Mouse (Mus musculus) midbrain, embryonic 16.5 days (tissue): Measurements from ENCODE around the gene Sema3e. TPM values are rescaled to one million over a fixed set of nuclear protein-coding genes. Genes with fewer than 3 reads are reported as not detected.

ENCODE experiments used
- ATAC-seq: fragments of 200-750 bp; cut with Nextera tagmentation; 2 replicates; pipeline ENCODE4 v1.8.0; 2017; ENCODE audit warnings: moderate TSS enrichment
- H3K27ac ChIP-seq: fragments of 300-500 bp; sonication (generic); 2 replicates; pipeline ENCODE4 v1.5.1; 2014; ENCODE audit warnings: mild to moderate bottlenecking, low read length, mixed read lengths
- H3K27me3 ChIP-seq: fragments of 300-500 bp; sonication (generic); 2 replicates; pipeline ENCODE4 v1.6.1; 2014; ENCODE audit warnings: low read depth, low read length, mixed read lengths; ENCODE audit not compliant: control insufficient read depth, insufficient read depth
- H3K36me3 ChIP-seq: fragments of 300-500 bp; sonication (generic); 2 replicates; pipeline ENCODE4 v1.6.1; 2014; ENCODE audit warnings: mild to moderate bottlenecking, low read length, moderate library complexity, mixed read lengths; ENCODE audit not compliant: control insufficient read depth, insufficient read depth
- H3K4me1 ChIP-seq: fragments of 300-500 bp; sonication (generic); 2 replicates; pipeline ENCODE4 v1.6.1; 2014; ENCODE audit warnings: mild to moderate bottlenecking, low read length, mixed read lengths; ENCODE audit not compliant: control insufficient read depth, insufficient read depth
- H3K4me2 ChIP-seq: fragments of 300-500 bp; sonication (generic); 2 replicates; pipeline ENCODE4 v1.6.1; 2014; ENCODE audit warnings: mild to moderate bottlenecking, low read length, mixed read lengths
- H3K4me3 ChIP-seq: fragments of 300-500 bp; sonication (generic); 2 replicates; pipeline ENCODE4 v1.5.1; 2014; ENCODE audit warnings: low read depth, mild to moderate bottlenecking, low read length, moderate library complexity, mixed read lengths
- H3K9ac ChIP-seq: fragments of 300-500 bp; sonication (generic); 2 replicates; pipeline ENCODE4 v1.6.1; 2014; ENCODE audit warnings: low read depth, low read length, mixed read lengths
- H3K9me3 ChIP-seq: fragments of 300-500 bp; sonication (generic); replicated peaks from 2 replicates; pipeline ENCODE4 v1.6.1; 2014; ENCODE audit warnings: mild to moderate bottlenecking, low read length, mixed read lengths; ENCODE audit not compliant: control insufficient read depth, poor library complexity, severe bottlenecking
- WGBS: fragments of 180-500 bp; shearing (Covaris S2); extraction: QIAGEN DNeasy Blood & Tissue Kit; methylation state at CpG from one replicate; pipeline ENCODE4 v1.1.7; 2014; 5-methylcytosine and 5-hydroxymethylcytosine counted together
- polyA plus RNA-seq: library from polyadenylated mRNA; unstranded; fragments of >200 nt; fragmentation: Nextera tagmentation; extraction: Ambion mirVana; gene quantifications from 2 replicates; pipeline ENCODE4 v1.2.1, GENCODE M21; 2015

The Sema3e gene
- polyA plus RNA-seq, 1 experiment from 2014 or later = 3.4 TPM

DNA sequence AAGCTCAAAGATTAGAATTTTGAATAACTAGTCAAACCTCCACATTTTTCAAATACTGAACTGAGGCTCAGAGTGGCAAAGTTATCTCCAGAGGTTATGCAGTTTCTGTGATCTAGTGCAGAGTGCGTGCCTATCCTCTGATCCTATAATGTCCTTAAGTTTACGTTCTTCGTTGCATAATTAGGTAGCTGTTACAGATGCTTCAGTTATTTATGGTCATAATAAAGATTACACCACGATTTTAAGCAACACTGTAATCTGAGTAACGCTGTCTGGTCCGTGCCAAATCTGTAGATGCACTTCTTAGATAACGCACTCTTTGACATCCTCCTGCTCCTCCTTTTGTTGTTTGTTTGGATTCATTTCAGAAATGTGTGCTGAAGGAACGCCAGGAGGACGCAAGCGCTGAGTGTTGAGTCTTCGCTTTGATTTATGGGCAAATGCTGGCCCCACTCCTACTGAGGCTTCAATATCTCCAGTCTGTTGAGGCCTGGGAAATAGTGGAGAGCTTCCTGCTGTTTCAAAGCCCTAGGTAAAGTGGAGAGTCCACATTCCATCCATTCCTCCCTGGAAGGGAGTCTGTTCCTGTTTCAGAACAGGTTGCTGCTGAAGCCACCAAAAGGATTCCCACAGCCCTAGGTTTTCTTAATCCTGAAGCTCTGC lies 32.2 kb upstream of the Sema3e start:
- no peaks in the 10 kb centered on the region for H3K27me3 ChIP-seq
- no peaks in the 10 kb centered on the region for H3K36me3 ChIP-seq
- WGBS = 77% methylated on average over 11 of the region's 11 CpGs
- H3K4me2 ChIP-seq = no peak overlapping the region
- H3K4me3 ChIP-seq = no peak overlapping the region
- H3K27ac ChIP-seq = no peak overlapping the region
- peaks cover 4% of the 10 kb centered on the region for H3K9me3 ChIP-seq
- no peak for ATAC-seq
- H3K9ac ChIP-seq = no peak overlapping the region
- H3K4me1 ChIP-seq = no peaks in the 10 kb centered on the region

- no peak overlapping the region for H3K4me3 ChIP-seq
- peaks cover 4% of the 10 kb centered on the region; the same call in 1 of the 2 replicates for H3K4me1 ChIP-seq
- no peak overlapping the region for H3K4me2 ChIP-seq
- no peak overlapping the region for H3K27ac ChIP-seq
- WGBS = 90% methylated on average over 7 of the region's 7 CpGs
- no peaks in the 10 kb centered on the region for H3K27me3 ChIP-seq
- no peaks in the 10 kb centered on the region for H3K9me3 ChIP-seq
- H3K9ac ChIP-seq = no peak overlapping the region
- no peaks in the 10 kb centered on the region for H3K36me3 ChIP-seq
- ATAC-seq = no peak
These were observed 3.3 kb downstream of the Sema3e start for GRCm38 (mm10) chr5:14028341-14028740.

DNA sequence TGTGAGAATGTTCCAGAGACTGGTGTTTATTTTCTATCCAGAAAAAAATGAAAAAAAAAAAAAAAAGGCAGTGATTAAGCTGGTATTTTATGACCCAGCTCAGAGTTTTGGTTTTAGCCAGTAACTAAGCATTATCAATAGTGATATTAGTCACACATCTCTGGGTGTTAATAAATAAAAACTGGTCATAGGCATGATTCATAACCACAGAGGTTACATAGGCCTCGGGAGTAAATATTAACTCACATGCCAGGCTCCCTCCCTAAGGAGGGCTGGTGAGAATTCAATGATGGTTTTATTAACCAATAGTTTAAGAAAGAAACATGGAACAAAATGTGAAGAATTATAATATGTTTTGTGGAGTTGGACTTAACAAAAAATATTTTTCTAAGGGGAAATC lies 5.7 kb downstream of the Sema3e start:
- WGBS = 94% methylated on average over 1 of the region's 1 CpGs
- Histone ChIP-seq H3K27me3 (no peaks in the 10 kb centered on the region), H3K36me3 (no peaks in the 10 kb centered on the region), H3K9ac (no peak overlapping the region), H3K4me3 (no peak overlapping the region), H3K9me3 (no peaks in the 10 kb centered on the region), H3K27ac (no peak overlapping the region), H3K4me2 (no peak overlapping the region), H3K4me1 (peaks cover 2% of the 10 kb centered on the region; the same call in 1 of the 2 replicates)
- ATAC-seq = no peak

GRCm38 (mm10) chr5:14032056-14032455 lies 7.0 kb downstream of the Sema3e start:
- no peak overlapping the region for H3K27ac ChIP-seq
- H3K27me3 ChIP-seq = no peaks in the 10 kb centered on the region
- no peak for ATAC-seq
- H3K4me3 ChIP-seq = no peak overlapping the region
- no peaks in the 10 kb centered on the region for H3K36me3 ChIP-seq
- no peak overlapping the region for H3K9ac ChIP-seq
- no peaks in the 10 kb centered on the region for H3K9me3 ChIP-seq
- H3K4me2 ChIP-seq = no peak overlapping the region
- WGBS = 22% methylated on average over 4 of the region's 4 CpGs
- no peaks in the 10 kb centered on the region for H3K4me1 ChIP-seq

- Histone ChIP-seq H3K9ac (no peak overlapping the region), H3K27ac (no peak overlapping the region), H3K9me3 (no peaks in the 10 kb centered on the region), H3K27me3 (no peaks in the 10 kb centered on the region), H3K36me3 (no peaks in the 10 kb centered on the region), H3K4me3 (no peak overlapping the region), H3K4me1 (no peaks in the 10 kb centered on the region), H3K4me2 (no peak overlapping the region)
- ATAC-seq = no peak; the same call in 1 of the 2 replicates
- WGBS = 41% methylated on average over 3 of the region's 3 CpGs
These were observed 8.2 kb downstream of the Sema3e start for GRCm38 (mm10) chr5:14033302-14033701.

- no peaks in the 10 kb centered on the region for H3K9me3 ChIP-seq
- H3K4me1 ChIP-seq = peaks cover 3% of the 10 kb centered on the region; the same call in 1 of the 2 replicates
- H3K36me3 ChIP-seq = no peaks in the 10 kb centered on the region
- peak overlapping the region; percentile 48 for H3K4me2 ChIP-seq
- no peaks in the 10 kb centered on the region for H3K27me3 ChIP-seq
- ATAC-seq = peak; percentile 71
- H3K4me3 ChIP-seq = peak overlapping the region; percentile 17
- 7% methylated on average over 9 of the region's 9 CpGs for WGBS
- no peak overlapping the region for H3K27ac ChIP-seq
- H3K9ac ChIP-seq = peak overlapping the region; percentile 27
These were observed 13.9 kb downstream of the Sema3e start for GRCm38 (mm10) chr5:14038813-14039496.

DNA sequence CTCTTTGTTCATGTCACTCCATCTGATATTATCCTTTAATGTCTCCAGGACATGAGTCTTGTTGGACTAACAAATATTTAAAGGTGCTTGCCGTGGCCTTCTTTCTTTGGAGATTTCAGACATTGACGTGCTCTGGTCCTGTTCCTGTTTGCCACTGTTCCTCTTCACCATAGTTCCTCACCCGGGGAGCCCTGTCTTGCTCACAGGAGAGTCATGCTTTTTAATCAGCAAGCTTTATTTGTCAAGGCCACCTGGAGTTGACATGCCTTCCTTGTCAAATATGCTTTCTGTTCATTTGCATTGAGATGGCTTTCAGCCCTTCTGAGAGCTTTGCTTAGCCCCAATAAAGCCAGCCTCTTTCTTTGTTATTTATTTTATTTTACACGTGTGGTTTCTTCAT lies 15.1 kb downstream of the Sema3e start:
- no peaks in the 10 kb centered on the region for H3K36me3 ChIP-seq
- no peak overlapping the region for H3K27ac ChIP-seq
- ATAC-seq = no peak
- peaks cover 3% of the 10 kb centered on the region; the same call in 1 of the 2 replicates for H3K4me1 ChIP-seq
- 15% methylated on average over 4 of the region's 4 CpGs for WGBS
- no peak overlapping the region for H3K4me2 ChIP-seq
- H3K27me3 ChIP-seq = no peaks in the 10 kb centered on the region
- H3K9me3 ChIP-seq = no peaks in the 10 kb centered on the region
- H3K4me3 ChIP-seq = no peak overlapping the region
- no peak overlapping the region for H3K9ac ChIP-seq

GRCm38 (mm10) chr5:14043116-14043515 lies 18.0 kb downstream of the Sema3e start:
- Histone ChIP-seq H3K9me3 (no peaks in the 10 kb centered on the region), H3K36me3 (no peaks in the 10 kb centered on the region), H3K9ac (no peak overlapping the region), H3K4me1 (peaks cover 3% of the 10 kb centered on the region; the same call in 1 of the 2 replicates), H3K27me3 (no peaks in the 10 kb centered on the region), H3K27ac (no peak overlapping the region), H3K4me2 (no peak overlapping the region), H3K4me3 (no peak overlapping the region)
- 83% methylated on average over 5 of the region's 5 CpGs for WGBS
- ATAC-seq = no peak

DNA sequence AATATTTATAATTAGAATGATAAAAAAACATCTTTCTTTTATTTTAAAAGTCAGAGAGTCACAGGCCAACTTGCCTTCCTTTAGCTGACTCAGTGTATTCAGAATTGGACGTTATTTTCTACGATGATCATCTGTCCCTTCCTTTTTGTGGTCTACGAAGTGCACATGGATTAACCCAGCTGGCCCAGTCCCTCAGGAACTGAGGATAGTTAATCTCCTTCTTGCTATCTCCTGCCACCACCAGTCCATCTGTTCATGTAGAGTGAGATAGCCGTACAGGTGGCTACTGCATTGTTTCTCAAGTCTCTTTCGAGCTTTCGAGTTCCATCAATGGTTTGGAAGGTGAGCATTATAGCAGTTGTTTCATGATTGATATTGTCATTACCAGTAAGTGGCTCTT lies 18.9 kb downstream of the Sema3e start:
- no peak overlapping the region for H3K4me2 ChIP-seq
- H3K9ac ChIP-seq = no peak overlapping the region
- H3K4me3 ChIP-seq = no peak overlapping the region
- no peaks in the 10 kb centered on the region for H3K27me3 ChIP-seq
- H3K4me1 ChIP-seq = peaks cover 3% of the 10 kb centered on the region; the same call in 1 of the 2 replicates
- no peaks in the 10 kb centered on the region for H3K9me3 ChIP-seq
- ATAC-seq = no peak
- WGBS = 79% methylated on average over 6 of the region's 6 CpGs
- no peaks in the 10 kb centered on the region for H3K36me3 ChIP-seq
- no peak overlapping the region for H3K27ac ChIP-seq
